Mouse (Mus musculus) ovary, postnatal 14 days (tissue): Measurements from ENCODE around the gene Lsm6.
"Not testable (repeated sequence)": the region's sequence is repeated elsewhere in the genome, so short reads cannot be mapped to it uniquely, and the experiment has no call there.

Experiments used
- DNase-seq: peaks from one replicate; pipeline ENCODE4 v3.0.0; 2022; ENCODE audit warnings: low spot score

The Lsm6 gene

GRCm38 (mm10) chr8:78820673-78821310 is at the start of gene Lsm6:
Lsm6 (minus strand) TSS chr8:78821140.
- peak; percentile 97 for DNase-seq

GRCm38 (mm10) chr8:78867036-78867435 is 46.1 kb upstream of the Lsm6 start:
- no peak for DNase-seq

- DNase-seq: no peak
Measured at GRCm38 (mm10) chr8:78863001-78863400, 42.1 kb upstream of the Lsm6 start.

- no peak for DNase-seq
Measured at GRCm38 (mm10) chr8:78862046-78862445, 41.1 kb upstream of the Lsm6 start.

GRCm38 (mm10) chr8:78860789-78861188 is 39.8 kb upstream of the Lsm6 start:
- no peak for DNase-seq

GRCm38 (mm10) chr8:78857421-78857820 is 36.5 kb upstream of the Lsm6 start:
- DNase-seq: no peak

- no peak for DNase-seq
Measured at GRCm38 (mm10) chr8:78852279-78852678, 31.3 kb upstream of the Lsm6 start.

GRCm38 (mm10) chr8:78847240-78847639 is 26.3 kb upstream of the Lsm6 start:
- no peak for DNase-seq

GRCm38 (mm10) chr8:78844559-78844958 is 23.6 kb upstream of the Lsm6 start:
- no peak for DNase-seq

GRCm38 (mm10) chr8:78838656-78839413 is 17.9 kb upstream of the Lsm6 start:
- no peak for DNase-seq

GRCm38 (mm10) chr8:78836091-78836490 is 15.2 kb upstream of the Lsm6 start:
- DNase-seq: no peak

- DNase-seq: no peak
Measured at GRCm38 (mm10) chr8:78828414-78828813, 7.5 kb upstream of the Lsm6 start.

GRCm38 (mm10) chr8:78824515-78824914 is 3.6 kb upstream of the Lsm6 start:
- DNase-seq: no peak

GRCm38 (mm10) chr8:78819973-78820372 is 967 bp downstream of the Lsm6 start:
- DNase-seq: not testable (repeated sequence)

- no peak for DNase-seq
Measured at GRCm38 (mm10) chr8:78814743-78815142, 6.2 kb downstream of the Lsm6 start.

- DNase-seq: no peak
Measured at GRCm38 (mm10) chr8:78813021-78813420, 7.9 kb downstream of the Lsm6 start.

GRCm38 (mm10) chr8:78812446-78812845 is 8.5 kb downstream of the Lsm6 start:
- DNase-seq: no peak

GRCm38 (mm10) chr8:78811748-78812147 is 9.2 kb downstream of the Lsm6 start:
- no peak for DNase-seq

GRCm38 (mm10) chr8:78810207-78810675 is 10.7 kb downstream of the Lsm6 start:
- DNase-seq: no peak

GRCm38 (mm10) chr8:78809454-78810206 is 11.3 kb downstream of the Lsm6 start:
- no peak for DNase-seq

GRCm38 (mm10) chr8:78808888-78809287 is 12.1 kb downstream of the Lsm6 start:
- no peak for DNase-seq

- no peak for DNase-seq
Measured at GRCm38 (mm10) chr8:78808439-78808838, 12.5 kb downstream of the Lsm6 start.

GRCm38 (mm10) chr8:78807283-78807682 is 13.7 kb downstream of the Lsm6 start:
- DNase-seq: no peak
